Mouse (Mus musculus): ENCODE data around the gene Vmn1r219. TPM values are rescaled to one million over a fixed set of nuclear protein-coding genes. Genes with fewer than 3 reads are reported as not detected.
"Not testable (repeated sequence)": the region's sequence is repeated elsewhere in the genome, so short reads cannot be mapped to it uniquely, and the experiment has no call there.

Gene Vmn1r219
- total and polyA plus RNA-seq, 2 experiments from 2014 or later, result not detected

- Histone ChIP-seq H3K36me3 (ENCODE audit: insufficient read depth, low read length) (no peaks in the 10 kb centered on the region), H3K4me3 (ENCODE audit: low read length) (no peak within 1 kb of the TSS), H3K27ac (no peak within 1 kb of the TSS), H3K27me3 (ENCODE audit: insufficient read depth, low read length) (no peaks in the 10 kb centered on the region), H3K4me2 (ENCODE audit: low read depth, low read length) (no peak within 1 kb of the TSS), H3K9me3 (ENCODE audit: low read length) (no peaks in the 10 kb centered on the region), H3K9ac (replicated peaks; ENCODE audit: low read length) (no peak within 1 kb of the TSS), H3K4me1 (ENCODE audit: insufficient read depth, low read length) (no peaks in the 10 kb centered on the region)
- ATAC-seq (no peak), DNase-seq (ENCODE audit: low spot score) (no peak)
- TF ChIP-seq CTCF (IDR thresholded peaks at IDR 0.05; ENCODE audit: low read depth), result no peak
- WGBS, result 84% methylated on average over 2 of the region's 2 CpGs
These were observed 28.8 kb downstream of the Vmn1r219 start, which contains the start of gene Vmn1r220 for GRCm38 (mm10) chr13:23187875-23188274. Gene Vmn1r220 (minus strand): TSS chr13:23187975.

- H3K4me2 ChIP-seq (ENCODE audit: low read depth, low read length); ATAC-seq: not testable (repeated sequence)
These were observed 44.8 kb downstream of the Vmn1r219 start for GRCm38 (mm10) chr13:23203885-23204284.

GRCm38 (mm10) chr13:23213827-23214226, 54.7 kb downstream of the Vmn1r219 start, which contains the start of gene Vmn1r221:
Gene Vmn1r221 (plus strand): TSS chr13:23214127.
- not testable (repeated sequence) for H3K9me3 ChIP-seq (ENCODE audit: low read length); H3K4me1 ChIP-seq (ENCODE audit: insufficient read depth, low read length); H3K4me2 ChIP-seq (ENCODE audit: low read depth, low read length); H3K27me3 ChIP-seq (ENCODE audit: insufficient read depth, low read length); DNase-seq (ENCODE audit: low spot score); ATAC-seq; H3K27ac ChIP-seq; H3K4me3 ChIP-seq (ENCODE audit: low read length); H3K9ac ChIP-seq (replicated peaks; ENCODE audit: low read length); H3K36me3 ChIP-seq (ENCODE audit: insufficient read depth, low read length)
- 92% methylated on average over 2 of the region's 2 CpGs for WGBS

More at GRCm38 (mm10) chr13:23203885-23204284, 44.8 kb downstream of the Vmn1r219 start:
- H3K9me3 ChIP-seq (ENCODE audit: low read length); H3K36me3 ChIP-seq (ENCODE audit: insufficient read depth, low read length); H3K9ac ChIP-seq (replicated peaks; ENCODE audit: low read length); H3K27me3 ChIP-seq (ENCODE audit: insufficient read depth, low read length); DNase-seq (ENCODE audit: low spot score); H3K27ac ChIP-seq; H3K4me3 ChIP-seq (ENCODE audit: low read length); H3K4me1 ChIP-seq (ENCODE audit: insufficient read depth, low read length): not testable (repeated sequence)
- WGBS, result 88% methylated on average over 1 of the region's 1 CpGs

Other genes starting within 250 kb of the Vmn1r219 start
- gene Vmn1r213, start 151.7 kb upstream of the Vmn1r219 start, total RNA-seq (2014; rRNA removed), result not detected in 2 replicates
- gene Vmn1r213, start 151.7 kb upstream of the Vmn1r219 start, polyA plus RNA-seq (2015; fragmentation: Nextera tagmentation; extraction: Ambion mirVana), result 0.20 TPM in 1 of 2 replicates, not detected in the other
- gene Vmn1r214, start 128.9 kb upstream of the Vmn1r219 start, total RNA-seq (2014; rRNA removed), result not detected in 2 replicates
- gene Vmn1r214, start 128.9 kb upstream of the Vmn1r219 start, polyA plus RNA-seq (2015; fragmentation: Nextera tagmentation; extraction: Ambion mirVana), result not detected in 2 replicates
- gene Vmn1r215, start 91.3 kb upstream of the Vmn1r219 start, total RNA-seq (2014; rRNA removed), result not detected in 2 replicates
- gene Vmn1r215, start 91.3 kb upstream of the Vmn1r219 start, polyA plus RNA-seq (2015; fragmentation: Nextera tagmentation; extraction: Ambion mirVana), result not detected in 2 replicates
- gene Vmn1r217, start 41.1 kb upstream of the Vmn1r219 start, total RNA-seq (2014; rRNA removed), result not detected in 2 replicates
- gene Vmn1r217, start 41.1 kb upstream of the Vmn1r219 start, polyA plus RNA-seq (2015; fragmentation: Nextera tagmentation; extraction: Ambion mirVana), result not detected in 2 replicates
- not detected in 2 replicates for gene Vmn1r218, start 26.2 kb upstream of the Vmn1r219 start, total RNA-seq (2014; rRNA removed)
- not detected in 2 replicates for gene Vmn1r218, start 26.2 kb upstream of the Vmn1r219 start, polyA plus RNA-seq (2015; fragmentation: Nextera tagmentation; extraction: Ambion mirVana)
- gene Vmn1r220, start 28.7 kb downstream of the Vmn1r219 start, total RNA-seq (2014; rRNA removed), result not detected in 2 replicates
- not detected in 2 replicates for gene Vmn1r220, start 28.7 kb downstream of the Vmn1r219 start, polyA plus RNA-seq (2015; fragmentation: Nextera tagmentation; extraction: Ambion mirVana)
- not detected in 2 replicates for gene Vmn1r221, start 54.8 kb downstream of the Vmn1r219 start, total RNA-seq (2014; rRNA removed)
- not detected in 2 replicates for gene Vmn1r221, start 54.8 kb downstream of the Vmn1r219 start, polyA plus RNA-seq (2015; fragmentation: Nextera tagmentation; extraction: Ambion mirVana)
- gene Vmn1r222, start 76.6 kb downstream of the Vmn1r219 start, total RNA-seq (2014; rRNA removed), result not detected in 2 replicates
- gene Vmn1r222, start 76.6 kb downstream of the Vmn1r219 start, polyA plus RNA-seq (2015; fragmentation: Nextera tagmentation; extraction: Ambion mirVana), result not detected in 2 replicates
- gene Vmn1r223, start 87.8 kb downstream of the Vmn1r219 start, total RNA-seq (2014; rRNA removed), result not detected in 2 replicates
- gene Vmn1r223, start 87.8 kb downstream of the Vmn1r219 start, polyA plus RNA-seq (2015; fragmentation: Nextera tagmentation; extraction: Ambion mirVana), result not detected in 2 replicates
- 11.9 and 15.7 TPM in 2 replicates for gene Zfp322a, start 209.9 kb downstream of the Vmn1r219 start, total RNA-seq (2014; rRNA removed)
- gene Zfp322a, start 209.9 kb downstream of the Vmn1r219 start, polyA plus RNA-seq (2015; fragmentation: Nextera tagmentation; extraction: Ambion mirVana), result 29.3 and 30.0 TPM in 2 replicates

Data from hindbrain, postnatal 0 days (tissue).